Mouse (Mus musculus): ENCODE results near the gene Ggta1. TPM values are rescaled to one million over a fixed set of nuclear protein-coding genes. Genes with fewer than 3 reads are reported as not detected.

The Ggta1 gene
- total and polyA plus RNA-seq, 3 experiments = 40.5 to 55.8 (median 46.9) TPM

DNA sequence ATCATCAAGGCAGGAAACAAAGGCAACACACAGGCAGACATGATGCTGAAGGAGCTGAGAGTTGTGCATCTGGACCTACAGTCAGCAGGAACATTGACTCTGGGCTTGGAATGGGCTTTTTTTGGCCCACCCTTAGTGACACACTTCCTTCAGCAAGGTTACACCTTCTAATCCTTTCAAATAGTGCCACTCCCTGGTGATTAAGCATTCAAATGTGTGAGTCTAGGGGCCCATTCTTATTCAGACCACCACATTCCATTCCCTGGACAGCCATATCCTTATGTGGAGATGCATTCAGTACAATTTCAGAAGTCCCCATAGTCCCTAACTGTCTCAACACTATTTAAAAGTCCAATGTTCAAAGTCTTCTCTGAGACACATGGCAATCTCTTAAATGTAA lies 92.3 kb downstream of the Ggta1 start:
- TF ChIP-seq MAX (IDR thresholded peaks at IDR 0.05; ENCODE audit: low read length) (no peak), EP300 (IDR thresholded peaks at IDR 0.05; ENCODE audit: low read length) (no peak), USF1 (IDR thresholded peaks at IDR 0.05; ENCODE audit: low read depth, low read length) (no peak), IRF4 (IDR thresholded peaks at IDR 0.05; ENCODE audit: low read depth, low read length) (no peak), KAT2A (IDR thresholded peaks at IDR 0.05; ENCODE audit: insufficient replicate concordance, low read length) (no peak), POLR2AphosphoS2 (IDR thresholded peaks at IDR 0.05; ENCODE audit: low read depth, low read length) (no peak), ETS1 (conservative IDR thresholded peaks at IDR 0.05; ENCODE audit: low read depth, low read length) (no peak)
- Histone ChIP-seq H3K27ac (ENCODE audit: insufficient read depth, low read depth) (no peak overlapping the region), H3K9me3 (replicated peaks; ENCODE audit: low read length) (no peaks in the 10 kb centered on the region), H3K4me1 (ENCODE audit: control insufficient read depth in 1 of 2, insufficient read depth in 2 of 2) (0 out of 4 replicates have a peak, but pooled peaks cover 0 to 2% of the 10 kb centered on the region in 2 experiments), H3K36me3 (replicated peaks in 1 of 2; ENCODE audit: control insufficient read depth in 1 of 2, insufficient read depth in 1 of 2, low read length in 1 of 2) (no peaks in the 10 kb centered on the region), H3K4me2 (ENCODE audit: insufficient read depth, low read depth, poor library complexity, severe bottlenecking) (no peak overlapping the region), H3K27me3 (replicated peaks) (no peaks in the 10 kb centered on the region), H3K4me3 (replicated peaks in 1 of 3; ENCODE audit: low read depth in 2 of 3, low read length in 2 of 3, poor library complexity in 1 of 3) (no peak overlapping the region), H3K79me2 (replicated peaks; ENCODE audit: control insufficient read depth, extremely low read depth, insufficient read depth, poor library complexity, severe bottlenecking) (no peaks in the 10 kb centered on the region), H3K9ac (ENCODE audit: insufficient read depth, low read depth) (no peak overlapping the region)
- DNase-seq (ENCODE audit: extremely low read depth) = no peak
- dilution Hi-C loops (cut with MboI; ENCODE audit: extremely low pct_ligation_motif_present, extremely low pct_unique_long_range_greater_than_20kb, low sequenced_read_pairs) = no loop called here
- in situ Hi-C loops (cut with MboI; ENCODE audit: low pct_ligation_motif_present, low pct_unique_long_range_greater_than_20kb, low sequenced_read_pairs) = loop anchor here (10.0 kb wide), 1 partner anchor 156 kb away; no protein-coding TSS in a partner anchor

DNA sequence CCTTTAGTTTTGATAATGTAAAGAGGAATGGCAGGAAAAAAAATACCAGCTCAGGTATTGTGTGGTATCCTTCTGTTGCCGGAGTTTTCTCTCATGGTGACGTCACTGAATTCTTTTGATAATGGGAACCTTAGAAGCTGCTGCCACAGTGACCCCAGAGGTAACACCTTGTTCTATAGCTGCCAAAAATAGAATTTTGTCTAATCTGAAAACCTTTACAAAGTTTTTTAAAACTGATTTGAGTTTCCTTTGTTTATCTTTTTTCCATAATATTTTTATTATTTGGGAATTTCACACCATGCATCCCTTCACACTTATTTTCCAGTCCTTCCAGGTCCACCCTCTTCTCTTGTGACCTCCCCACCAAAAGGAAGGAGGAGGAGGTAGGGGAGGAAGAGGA lies 95.4 kb downstream of the Ggta1 start, which contains the start of gene 4930568D16Rik:
Gene 4930568D16Rik (minus strand): TSS at position 101 of the 400 bp plus-strand sequence.
- Histone ChIP-seq H3K79me2 (replicated peaks; ENCODE audit: control insufficient read depth, extremely low read depth, insufficient read depth, poor library complexity, severe bottlenecking) (no peaks in the 10 kb centered on the region), H3K9ac (ENCODE audit: insufficient read depth, low read depth) (no peak within 1 kb of the TSS), H3K36me3 (replicated peaks in 1 of 2; ENCODE audit: control insufficient read depth in 1 of 2, insufficient read depth in 1 of 2, low read length in 1 of 2) (no peaks in the 10 kb centered on the region), H3K27ac (ENCODE audit: insufficient read depth, low read depth) (no peak within 1 kb of the TSS), H3K9me3 (replicated peaks; ENCODE audit: low read length) (peaks cover 3% of the 10 kb centered on the region), H3K4me2 (ENCODE audit: insufficient read depth, low read depth, poor library complexity, severe bottlenecking) (no peak within 1 kb of the TSS), H3K4me3 (replicated peaks in 1 of 3; ENCODE audit: low read depth in 2 of 3, low read length in 2 of 3, poor library complexity in 1 of 3) (no peak within 1 kb of the TSS), H3K4me1 (ENCODE audit: control insufficient read depth in 1 of 2, insufficient read depth in 2 of 2) (0 out of 4 replicates have a peak, but pooled peaks cover 0 to 2% of the 10 kb centered on the region in 2 experiments), H3K27me3 (replicated peaks) (no peaks in the 10 kb centered on the region)
- dilution Hi-C loops (cut with MboI; ENCODE audit: extremely low pct_ligation_motif_present, extremely low pct_unique_long_range_greater_than_20kb, low sequenced_read_pairs) = no loop called here
- no peak for TF ChIP-seq POLR2AphosphoS2 (IDR thresholded peaks at IDR 0.05; ENCODE audit: low read depth, low read length)
- TF ChIP-seq GABPA (IDR thresholded peaks at IDR 0.05; ENCODE audit: insufficient replicate concordance, low read depth, low read length) = no peak
- TF ChIP-seq ZMIZ1 (IDR thresholded peaks at IDR 0.05; ENCODE audit: low read depth, low read length) = no peak
- no peak for TF ChIP-seq MAX (IDR thresholded peaks at IDR 0.05; ENCODE audit: low read length)
- in situ Hi-C loops (cut with MboI; ENCODE audit: low pct_ligation_motif_present, low pct_unique_long_range_greater_than_20kb, low sequenced_read_pairs) = no loop called here
- no peak for DNase-seq (ENCODE audit: extremely low read depth)

Other genes with a start within 250 kb of the Ggta1 start
- 41.0 and 54.2 TPM in 2 replicates for gene Gsn, start 206.9 kb downstream of the Ggta1 start, total RNA-seq (2012; rRNA removed)
- 37.5 and 42.9 TPM in 2 replicates for gene Gsn, start 206.9 kb downstream of the Ggta1 start, total RNA-seq (2014; rRNA removed)
- 22.6 and 24.2 TPM in 2 replicates for gene Gsn, start 206.9 kb downstream of the Ggta1 start, polyA plus RNA-seq (2012; ENCODE audit: insufficient read length, low read depth)
- 3.3 and 6.3 TPM in 2 replicates for gene Stom, start 126.3 kb downstream of the Ggta1 start, total RNA-seq (2012; rRNA removed)
- 4.9 and 5.8 TPM in 2 replicates for gene Stom, start 126.3 kb downstream of the Ggta1 start, total RNA-seq (2014; rRNA removed)
- 4.3 and 4.5 TPM in 2 replicates for gene Stom, start 126.3 kb downstream of the Ggta1 start, polyA plus RNA-seq (2012; ENCODE audit: insufficient read length, low read depth)
- not detected in 2 replicates for gene 4930568D16Rik, start 95.5 kb downstream of the Ggta1 start, total RNA-seq (2012; rRNA removed)
- gene 4930568D16Rik, start 95.5 kb downstream of the Ggta1 start, total RNA-seq (2014; rRNA removed) = not detected in 2 replicates
- gene 4930568D16Rik, start 95.5 kb downstream of the Ggta1 start, polyA plus RNA-seq (2012; ENCODE audit: insufficient read length, low read depth) = not detected in 2 replicates
- gene 4930402F06Rik, start 66.1 kb downstream of the Ggta1 start, total RNA-seq (2012; rRNA removed) = not detected in 2 replicates
- gene 4930402F06Rik, start 66.1 kb downstream of the Ggta1 start, total RNA-seq (2014; rRNA removed) = not detected in 2 replicates
- not detected in 2 replicates for gene 4930402F06Rik, start 66.1 kb downstream of the Ggta1 start, polyA plus RNA-seq (2012; ENCODE audit: insufficient read length, low read depth)
- 13.7 and 15.6 TPM in 2 replicates for gene Dab2ip, start 95.0 kb upstream of the Ggta1 start, total RNA-seq (2012; rRNA removed)
- gene Dab2ip, start 95.0 kb upstream of the Ggta1 start, total RNA-seq (2014; rRNA removed) = 4.3 and 4.9 TPM in 2 replicates
- gene Dab2ip, start 95.0 kb upstream of the Ggta1 start, polyA plus RNA-seq (2012; ENCODE audit: insufficient read length, low read depth) = 7.5 and 7.8 TPM in 2 replicates

All from CH12.LX (cell line).